Mouse (Mus musculus) liver, embryonic 14 days (tissue): Measurements from ENCODE around the gene 3425401B19Rik. TPM values are rescaled to one million over a fixed set of nuclear protein-coding genes. Genes with fewer than 3 reads are reported as not detected.

Experiments used
- polyA plus RNA-seq: library from polyadenylated mRNA; depleted of rRNA; stranded (reverse); fragments of >200 nt; gene quantifications from 2 replicates; pipeline ENCODE4 v1.2.3, GENCODE M21; 2012; rRNA removed

3425401B19Rik gene
- 0.03 TPM in 1 of 2 replicates, not detected in the other for polyA plus RNA-seq

DNA sequence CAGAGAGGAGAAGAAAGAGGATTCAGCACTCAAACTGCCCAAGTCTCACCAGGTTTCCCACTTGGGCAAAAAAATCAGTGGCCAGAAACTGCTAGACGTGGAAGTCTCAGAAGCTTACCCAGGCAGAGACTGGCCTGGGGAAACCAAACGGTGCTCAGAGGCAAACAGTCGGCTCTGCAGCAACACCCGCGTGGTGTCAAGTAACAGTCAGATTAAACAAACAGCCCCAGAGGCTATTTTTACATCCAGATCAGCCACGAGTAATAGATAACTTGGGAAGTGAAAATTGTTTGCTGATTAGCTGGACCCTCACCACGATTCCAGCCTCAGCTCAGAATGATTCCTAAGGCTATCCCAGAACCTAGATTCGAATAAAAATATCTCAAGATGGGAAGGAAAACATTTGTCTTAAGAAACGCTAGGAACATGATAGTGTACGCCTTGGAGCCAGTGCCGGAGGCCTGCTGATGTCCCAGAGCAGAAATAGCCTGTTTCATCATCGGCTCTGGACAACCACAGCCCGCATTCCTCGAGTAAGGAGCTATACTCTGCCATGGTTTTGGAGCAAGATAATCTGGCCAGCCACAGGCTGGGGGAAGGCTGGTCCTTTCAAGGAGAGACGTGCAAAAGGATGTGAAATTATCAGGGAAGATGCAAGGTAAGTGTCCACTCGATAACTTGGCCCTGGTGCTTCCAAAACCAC, at the start of gene 3425401B19Rik:
Gene 3425401B19Rik (minus strand): TSS at position 170 of the 703 bp plus-strand sequence.

Other genes starting within 250 kb of the 3425401B19Rik start
- not detected in 2 replicates for gene Slc18a3, start 220.4 kb downstream of the 3425401B19Rik start, polyA plus RNA-seq
- not detected in 2 replicates for gene Chat, start 219.3 kb downstream of the 3425401B19Rik start, polyA plus RNA-seq
- 3.5 and 3.9 TPM in 2 replicates for gene Ercc6, start 171.8 kb downstream of the 3425401B19Rik start, polyA plus RNA-seq
- not detected in 2 replicates for gene Prrxl1, start 85.9 kb downstream of the 3425401B19Rik start, polyA plus RNA-seq
- gene Tmem273, start 100.7 kb upstream of the 3425401B19Rik start, polyA plus RNA-seq = 1.3 and 1.4 TPM in 2 replicates
- 0.02 and 0.06 TPM in 2 replicates for gene Fam170b, start 148.7 kb upstream of the 3425401B19Rik start, polyA plus RNA-seq
- gene Vstm4, start 171.5 kb upstream of the 3425401B19Rik start, polyA plus RNA-seq = 1.5 and 1.7 TPM in 2 replicates